Mouse (Mus musculus): ENCODE measurements around the gene Rbm43.

GRCm38 (mm10) chr2:51890961-51891360 is 44.0 kb downstream of the Rbm43 start:
- TF ChIP-seq CTCF (IDR thresholded peaks at IDR 0.05; ENCODE audit: low read depth) (no peak), EP300 (IDR thresholded peaks at IDR 0.05; ENCODE audit: low read depth) (no peak)

Data from liver, embryonic 14.5 days (tissue).